Mouse (Mus musculus) frontal cortex, postnatal 36 days (tissue): ENCODE measurements around the gene RPS10-NUDT3.
A peak's percentile ranks its signal among the peaks of the same experiment; 100 is the strongest.

Experiments
- DNase-seq, 2 experiments: peaks; one replicate each; pipeline ENCODE4 v3.0.0; 2022; ENCODE audit warnings: low spot score in 2 of 2

The RPS10-NUDT3 gene

DNA sequence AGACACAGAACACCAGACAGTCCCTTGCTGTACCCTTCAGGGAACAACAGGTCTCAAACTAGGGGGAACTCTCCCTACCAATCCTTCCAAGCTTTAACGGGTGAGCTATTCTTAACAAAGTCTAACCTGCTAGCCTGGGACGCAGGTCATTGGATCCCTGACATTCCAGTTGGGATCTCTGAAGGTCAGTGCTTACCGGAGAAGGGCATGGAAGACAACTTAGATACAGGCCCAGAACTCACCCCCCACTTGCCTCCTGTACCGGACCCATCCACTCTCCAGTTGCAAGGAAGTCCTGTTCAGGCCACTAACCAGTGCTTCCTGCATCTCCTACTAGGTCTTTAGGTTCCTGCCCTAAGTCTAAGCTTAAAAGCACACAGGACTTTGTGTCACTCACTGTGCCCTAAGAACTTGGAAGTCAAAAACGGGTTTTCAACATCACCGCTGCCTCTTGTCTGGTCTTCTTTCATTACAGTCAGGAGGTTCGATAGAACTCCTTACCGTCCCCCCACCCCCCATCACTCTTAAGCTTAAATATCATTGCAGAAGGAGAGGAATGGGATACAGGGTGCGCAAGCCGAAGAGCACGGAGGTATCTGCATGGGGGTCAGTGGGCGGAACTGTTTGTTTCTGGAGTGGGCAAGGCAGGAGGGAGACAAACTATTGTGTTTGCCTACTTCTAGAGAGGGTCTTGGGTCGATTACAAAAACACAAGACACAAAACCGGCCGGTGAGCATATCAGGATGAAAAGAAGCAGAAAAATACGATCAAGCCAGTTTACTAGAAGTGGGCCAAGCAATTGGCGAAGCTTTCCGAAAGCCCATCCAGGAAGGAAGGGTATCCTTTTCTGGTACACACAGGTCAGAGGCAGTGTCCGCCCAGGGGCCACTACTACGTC lies 80.7 kb downstream of the RPS10-NUDT3 start:
- no peak for DNase-seq

- DNase-seq = no peak
These were observed 82.5 kb downstream of the RPS10-NUDT3 start for GRCm38 (mm10) chr17:27552215-27553201.

GRCm38 (mm10) chr17:27551393-27551940 lies 83.6 kb downstream of the RPS10-NUDT3 start:
- DNase-seq = no peak

DNA sequence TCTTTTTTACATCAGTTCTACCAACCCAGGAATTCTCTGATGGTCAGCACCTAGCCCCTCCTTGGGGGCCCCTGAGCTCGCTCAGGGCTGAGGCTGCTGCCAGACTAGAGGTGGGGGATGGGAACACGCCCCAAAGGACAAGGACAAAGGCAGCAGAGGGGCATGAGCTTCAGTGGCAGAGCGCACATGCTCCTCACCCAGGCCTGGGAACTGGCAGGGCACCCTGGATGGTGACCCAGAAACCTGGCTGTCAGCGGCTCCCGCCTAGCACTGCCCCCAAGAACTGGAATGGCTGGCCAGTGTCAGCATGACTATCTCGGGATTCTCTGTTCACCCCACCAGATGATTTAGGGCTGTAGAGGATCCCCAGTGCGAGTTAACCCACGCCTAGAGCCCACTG lies 85.8 kb downstream of the RPS10-NUDT3 start:
- no peak for DNase-seq

DNA sequence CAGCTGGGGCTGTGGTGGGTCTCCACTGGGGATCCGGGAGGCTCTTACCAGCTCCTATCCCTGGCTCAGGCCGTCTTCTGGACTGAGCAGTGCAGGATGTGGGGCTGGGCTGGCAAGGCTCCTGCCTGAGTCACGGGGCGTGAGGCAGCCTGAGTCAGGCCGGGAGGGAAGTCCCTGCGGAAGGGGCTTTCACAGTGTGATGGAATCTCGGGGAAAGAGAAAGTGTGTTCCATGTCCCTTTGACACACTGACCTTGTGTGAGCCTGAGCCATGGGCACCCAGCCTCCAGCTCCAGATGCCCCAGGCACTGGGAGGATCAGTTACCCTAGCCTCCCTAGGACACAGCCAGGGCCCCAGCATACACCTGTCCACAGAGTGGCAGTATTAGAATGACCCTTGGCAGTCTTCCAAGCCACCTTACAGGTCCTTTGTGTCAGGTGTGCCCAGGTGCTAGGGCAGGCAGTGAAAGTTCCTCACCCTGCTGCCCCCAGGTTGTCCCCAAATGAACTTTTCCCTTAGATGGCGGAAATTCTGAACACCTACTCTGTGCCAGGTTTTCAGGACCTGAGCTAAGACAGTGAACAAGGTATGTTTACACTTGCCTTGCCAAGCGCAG lies 87.7 kb downstream of the RPS10-NUDT3 start:
- no peak for DNase-seq

DNA sequence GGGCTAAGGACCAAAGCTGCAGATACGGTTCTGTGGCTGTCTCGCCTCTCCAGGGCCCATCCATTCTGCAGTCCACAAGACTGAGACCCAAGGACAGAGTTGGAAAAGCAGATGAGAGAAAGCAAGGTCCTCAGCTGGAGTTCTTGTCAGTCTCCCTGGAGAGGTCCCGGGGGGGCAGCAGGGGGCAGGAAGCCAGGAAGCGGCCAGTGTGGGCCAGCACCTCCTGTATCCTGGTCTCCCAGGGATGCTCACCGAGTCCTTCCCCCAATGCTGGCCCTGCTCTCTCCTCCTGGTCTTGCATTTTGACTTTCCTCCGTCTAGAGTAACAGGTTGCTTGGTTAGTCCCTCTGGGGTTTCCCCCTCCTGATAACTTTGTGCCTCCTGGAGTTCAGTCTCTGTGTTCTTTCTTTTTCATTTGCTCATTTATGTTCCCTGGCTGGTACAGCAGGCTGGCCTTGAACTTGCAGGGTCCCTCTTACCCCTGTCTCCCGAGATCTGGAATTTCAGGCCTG lies 88.4 kb downstream of the RPS10-NUDT3 start:
- DNase-seq = no peak

- no peak for DNase-seq
These were observed 89.0 kb downstream of the RPS10-NUDT3 start for GRCm38 (mm10) chr17:27545991-27546390.

DNA sequence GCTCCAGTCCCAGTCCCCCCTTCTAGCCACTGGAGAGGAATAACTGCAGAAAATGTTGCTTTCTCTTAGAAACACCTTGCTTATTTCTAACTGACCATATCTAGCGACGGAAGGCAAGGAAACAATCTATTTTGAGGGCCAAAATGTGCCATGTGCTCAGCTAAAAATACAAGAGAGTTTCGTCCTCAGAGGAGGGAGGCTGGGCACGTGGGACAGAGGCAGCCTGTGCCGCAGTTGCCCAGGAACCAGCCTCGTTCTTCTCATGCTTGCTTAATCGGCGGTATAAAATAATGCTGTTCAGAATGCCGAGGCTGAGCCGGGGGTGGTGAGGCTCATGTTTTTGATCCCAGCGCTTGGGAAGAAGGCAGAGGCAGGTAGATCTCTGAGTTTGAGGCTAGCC lies 90.5 kb downstream of the RPS10-NUDT3 start:
- DNase-seq = peak in 1 of 2 experiments; percentile 58

DNA sequence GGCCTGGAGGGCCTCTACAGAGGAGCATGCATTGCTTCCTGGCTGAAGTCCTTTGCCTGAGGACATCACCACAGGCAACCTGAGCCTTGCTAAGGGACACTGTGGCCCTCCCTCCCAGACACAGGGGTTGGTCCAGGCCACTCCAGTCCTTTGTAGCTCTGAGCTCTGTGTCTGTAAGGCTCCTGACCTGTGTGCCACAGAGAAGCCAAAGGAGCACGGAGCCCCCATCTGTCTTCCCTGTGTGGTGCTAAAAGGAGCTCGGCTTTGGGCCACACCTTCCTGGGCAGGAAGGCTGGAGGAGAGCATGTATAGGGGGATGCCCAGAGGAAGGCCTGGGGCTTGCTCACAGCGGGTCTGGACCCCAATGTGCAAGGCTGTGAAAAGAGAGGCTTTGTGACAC lies 93.0 kb downstream of the RPS10-NUDT3 start:
- no peak for DNase-seq

GRCm38 (mm10) chr17:27541261-27541660 lies 93.8 kb downstream of the RPS10-NUDT3 start:
- DNase-seq = no peak

DNA sequence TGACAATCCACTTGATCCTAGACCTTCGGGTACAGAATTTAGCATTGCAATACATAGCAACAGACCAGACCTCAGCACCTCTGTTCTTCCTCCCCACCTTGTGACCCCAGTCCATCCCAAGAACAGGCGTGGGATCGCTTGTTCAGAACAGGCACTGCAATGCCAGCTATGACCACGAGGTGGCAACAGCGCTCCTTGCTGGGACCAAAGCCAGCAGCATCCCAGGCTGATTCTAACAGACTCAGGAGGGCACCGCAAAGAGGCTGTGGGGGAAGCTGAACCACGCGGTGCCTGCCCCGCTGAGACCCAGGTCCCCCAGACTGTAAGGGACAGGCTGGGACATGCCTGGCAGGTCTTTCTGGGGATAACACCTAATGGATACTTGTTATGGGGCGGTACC lies 100.3 kb downstream of the RPS10-NUDT3 start:
- peak; percentile 92 for DNase-seq

DNA sequence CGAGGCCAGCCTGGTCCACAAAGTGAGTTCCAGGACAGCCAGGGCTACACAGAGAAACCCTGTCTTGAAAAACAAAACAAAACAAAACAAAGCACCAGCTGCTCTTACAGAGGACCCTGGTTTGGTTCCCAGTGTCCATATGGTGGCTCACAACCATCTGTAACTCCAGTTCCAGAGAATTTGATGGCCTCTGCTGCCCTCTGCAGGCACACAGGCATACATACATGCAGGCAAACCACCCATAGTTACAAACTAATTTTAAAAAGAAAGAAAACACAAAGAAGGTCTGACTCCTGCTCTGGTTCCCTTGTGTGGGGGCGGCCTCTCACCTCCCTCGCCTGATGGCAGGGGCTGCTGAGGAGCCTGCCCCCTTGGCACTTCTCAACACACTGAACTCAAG lies 101.7 kb downstream of the RPS10-NUDT3 start:
- DNase-seq = no peak

DNA sequence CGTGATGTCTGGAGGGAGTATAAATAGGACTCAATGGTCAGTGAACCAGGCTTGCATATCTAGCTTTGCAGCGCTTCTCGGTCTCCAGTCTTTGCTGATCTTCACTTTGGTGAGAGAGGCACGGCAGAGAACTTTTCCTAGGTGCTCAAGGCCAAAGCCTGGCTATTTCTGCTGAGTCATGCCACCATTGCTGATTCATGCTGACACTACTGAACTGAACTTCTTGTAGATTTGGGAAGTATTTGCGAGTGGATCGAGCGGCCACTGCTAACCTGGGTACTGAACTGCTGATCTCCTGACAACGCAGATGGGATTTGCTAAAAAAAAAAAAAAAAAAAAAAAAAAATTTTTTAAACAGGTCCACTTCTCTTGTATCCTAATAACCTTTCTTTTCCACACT lies 102.9 kb downstream of the RPS10-NUDT3 start:
- DNase-seq = no peak
